Mouse (Mus musculus) bone marrow, adult 2 months (tissue): ENCODE results near the gene Olfr313. TPM values are rescaled to one million over a fixed set of nuclear protein-coding genes. Genes with fewer than 3 reads are reported as not detected.
"Not testable (repeated sequence)": the region's sequence is repeated elsewhere in the genome, so short reads cannot be mapped to it uniquely, and the experiment has no call there.

Experiments
- H3K27ac ChIP-seq: fragments of 200-500 bp; 2 replicates; pipeline ENCODE4 v1.5.1; 2012; ENCODE audit warnings: low read depth, mild to moderate bottlenecking, control low read depth, inconsistent platforms, low read length; ENCODE audit not compliant: control insufficient read depth, poor library complexity, insufficient read depth
- H3K4me1 ChIP-seq: fragments of 200-500 bp; 2 replicates; pipeline ENCODE4 v1.6.1; 2011; ENCODE audit warnings: low read length; ENCODE audit not compliant: control insufficient read depth, insufficient read depth
- H3K4me3 ChIP-seq: fragments of 200-500 bp; replicated peaks from 2 replicates; pipeline ENCODE3; 2011; ENCODE audit warnings: mild to moderate bottlenecking, low read depth, low read length, control low read depth; ENCODE audit not compliant: control insufficient read depth
- CTCF ChIP-seq: fragments of 200-500 bp; IDR thresholded peaks from 2 replicates; pipeline ENCODE4 v1.5.1; 2011; ENCODE audit warnings: low read length, control low read depth; ENCODE audit not compliant: control insufficient read depth, insufficient read depth
- POLR2A ChIP-seq: fragments of 200-500 bp; IDR thresholded peaks from 2 replicates; pipeline ENCODE4 v1.6.1; 2011; ENCODE audit warnings: low read depth, mild to moderate bottlenecking, control low read depth, low read length, borderline replicate concordance; ENCODE audit not compliant: control insufficient read depth
- WGBS: fragments of 180-500 bp; shearing (Covaris S2); methylation state at CpG from one replicate; pipeline ENCODE4 v1.1.7; 2018; 5-methylcytosine and 5-hydroxymethylcytosine counted together
- polyA plus RNA-seq: library from polyadenylated mRNA; stranded (reverse); fragments of >200 nt; gene quantifications from 2 replicates; pipeline ENCODE4 v1.2.4, GENCODE M21; 2011; ENCODE audit warnings: low replicate concordance; ENCODE audit not compliant: missing spikeins, insufficient read depth, insufficient read length

The Olfr313 gene
- polyA plus RNA-seq = not detected in 2 replicates

- H3K4me1 ChIP-seq, H3K27ac ChIP-seq, H3K4me3 ChIP-seq: not testable (repeated sequence)
- WGBS = 33% methylated on average over 1 of the region's 1 CpGs
These were observed at the start of gene Olfr313 for GRCm38 (mm10) chr11:58814700-58815099. TSS of gene Olfr313 (plus strand) at chr11:58815000.

- TF ChIP-seq CTCF (no peak), POLR2A (no peak)
These were observed 41.9 kb upstream of the Olfr313 start, which contains the start of gene Olfr315 for GRCm38 (mm10) chr11:58772888-58773287. TSS of gene Olfr315 (plus strand) at chr11:58773188.

GRCm38 (mm10) chr11:58782480-58783089 lies 32.2 kb upstream of the Olfr313 start, which contains the start of gene Olfr314:
TSS of gene Olfr314 (plus strand) at chr11:58782952.
- no peaks in the 10 kb centered on the region for H3K4me1 ChIP-seq
- H3K27ac ChIP-seq = no peak within 1 kb of the TSS
- TF ChIP-seq POLR2A = no peak
- no peak for TF ChIP-seq CTCF
- WGBS = 51% methylated on average over 6 of the region's 6 CpGs
- H3K4me3 ChIP-seq = no peak within 1 kb of the TSS

More at GRCm38 (mm10) chr11:58772888-58773287, 41.9 kb upstream of the Olfr313 start, which contains the start of gene Olfr315:
- Histone ChIP-seq H3K4me3 (no peak within 1 kb of the TSS), H3K27ac (no peak within 1 kb of the TSS), H3K4me1 (no peaks in the 10 kb centered on the region)

GRCm38 (mm10) chr11:58784182-58784581 lies 30.6 kb upstream of the Olfr313 start:
- Histone ChIP-seq H3K27ac (no peak overlapping the region), H3K4me1 (no peaks in the 10 kb centered on the region; the same call in 1 of the 2 replicates), H3K4me3 (no peak overlapping the region)
- WGBS = 78% methylated on average over 2 of the region's 2 CpGs
- TF ChIP-seq CTCF = no peak

GRCm38 (mm10) chr11:58787651-58788050 lies 27.1 kb upstream of the Olfr313 start:
- Histone ChIP-seq H3K4me1 (no peaks in the 10 kb centered on the region; the same call in 1 of the 2 replicates), H3K27ac (no peak overlapping the region), H3K4me3 (no peak overlapping the region)
- WGBS = 75% methylated on average over 10 of the region's 10 CpGs
- TF ChIP-seq POLR2A (no peak), CTCF (no peak)

GRCm38 (mm10) chr11:58788346-58788745 lies 26.5 kb upstream of the Olfr313 start:
- TF ChIP-seq POLR2A = no peak
- TF ChIP-seq CTCF = no peak
- Histone ChIP-seq H3K4me3 (no peak overlapping the region), H3K27ac (no peak overlapping the region), H3K4me1 (no peaks in the 10 kb centered on the region; the same call in 1 of the 2 replicates)
- WGBS = 43% methylated on average over 8 of the region's 8 CpGs

- H3K27ac ChIP-seq = no peak overlapping the region
- TF ChIP-seq POLR2A (no peak), CTCF (no peak)
- 30% methylated on average over 3 of the region's 3 CpGs for WGBS
- no peaks in the 10 kb centered on the region; the same call in 1 of the 2 replicates for H3K4me1 ChIP-seq
- no peak overlapping the region for H3K4me3 ChIP-seq
These were observed 25.3 kb upstream of the Olfr313 start for GRCm38 (mm10) chr11:58789532-58789931.

GRCm38 (mm10) chr11:58790053-58790452 lies 24.7 kb upstream of the Olfr313 start:
- WGBS = 7% methylated on average over 2 of the region's 2 CpGs
- Histone ChIP-seq H3K27ac (no peak overlapping the region), H3K4me1 (no peaks in the 10 kb centered on the region; the same call in 1 of the 2 replicates), H3K4me3 (no peak overlapping the region)
- no peak for TF ChIP-seq CTCF
- TF ChIP-seq POLR2A = no peak

GRCm38 (mm10) chr11:58790646-58791045 lies 24.2 kb upstream of the Olfr313 start:
- WGBS = 43% methylated on average over 6 of the region's 6 CpGs

GRCm38 (mm10) chr11:58795856-58796255 lies 18.9 kb upstream of the Olfr313 start:
- 62% methylated on average over 2 of the region's 2 CpGs for WGBS
- Histone ChIP-seq H3K4me1 (no peaks in the 10 kb centered on the region), H3K4me3 (no peak overlapping the region), H3K27ac (no peak overlapping the region)
- no peak for TF ChIP-seq POLR2A
- no peak for TF ChIP-seq CTCF

More at GRCm38 (mm10) chr11:58790646-58791045, 24.2 kb upstream of the Olfr313 start:
- no peak overlapping the region for H3K27ac ChIP-seq
- no peak overlapping the region for H3K4me3 ChIP-seq
- TF ChIP-seq POLR2A (no peak), CTCF (no peak)
- H3K4me1 ChIP-seq = no peaks in the 10 kb centered on the region; the same call in 1 of the 2 replicates
